Mouse (Mus musculus): ENCODE data around the gene 2610318N02Rik.
A peak's percentile ranks its signal among the peaks of the same experiment; 100 is the strongest.

The 2610318N02Rik gene

DNA sequence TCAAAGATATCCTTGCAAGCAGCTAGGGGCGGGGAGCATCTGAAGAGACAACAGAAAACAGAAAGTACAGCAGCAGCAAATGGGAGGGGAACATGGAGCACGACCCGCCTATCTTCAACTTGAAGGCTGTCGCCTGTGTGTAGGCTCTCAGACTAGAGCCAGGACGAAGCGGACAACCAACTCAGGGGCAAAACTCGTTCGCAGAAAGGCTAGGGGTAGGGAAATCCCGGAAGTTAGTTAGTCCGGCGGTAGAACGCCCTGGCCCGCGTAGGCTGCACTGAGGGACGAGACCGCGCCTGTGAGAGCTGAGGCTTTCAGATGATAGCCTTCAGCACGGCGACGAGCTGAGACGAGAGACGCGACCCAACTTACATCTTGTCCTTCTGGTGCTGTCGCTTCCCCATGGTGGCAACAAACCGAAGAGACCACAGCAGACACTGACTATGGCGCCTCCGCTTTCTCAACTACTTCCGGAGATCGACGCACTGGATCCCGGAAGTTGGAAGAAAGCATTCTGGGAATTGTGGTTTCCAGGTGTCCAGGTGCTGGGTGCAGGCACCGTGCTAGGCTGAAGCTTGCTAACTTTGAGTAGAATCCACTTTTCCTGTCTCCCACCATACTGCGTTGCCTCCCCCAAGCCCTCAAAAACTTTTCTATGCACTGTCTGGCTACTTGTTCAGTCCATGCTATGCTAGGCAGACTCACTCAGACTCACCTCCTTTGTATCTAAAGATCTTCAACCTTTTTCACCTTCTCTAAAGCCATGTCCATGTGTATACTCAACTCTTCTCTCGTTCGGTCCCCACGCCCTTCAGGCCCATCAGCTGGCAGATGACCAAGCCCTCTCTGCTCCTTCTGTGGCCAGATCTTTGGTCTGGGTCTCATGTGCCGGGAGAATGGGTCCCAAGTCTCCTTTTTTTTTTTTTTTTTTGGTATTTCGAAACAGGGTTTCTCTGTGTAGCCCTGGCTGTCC is 13.9 kb downstream of the 2610318N02Rik start, which contains the start of gene Ppil2:
Gene Ppil2, minus strand, starts transcription at position 487 of the 973 bp plus-strand sequence.
- DNase-seq, result peak; percentile 72 to 81

DNA sequence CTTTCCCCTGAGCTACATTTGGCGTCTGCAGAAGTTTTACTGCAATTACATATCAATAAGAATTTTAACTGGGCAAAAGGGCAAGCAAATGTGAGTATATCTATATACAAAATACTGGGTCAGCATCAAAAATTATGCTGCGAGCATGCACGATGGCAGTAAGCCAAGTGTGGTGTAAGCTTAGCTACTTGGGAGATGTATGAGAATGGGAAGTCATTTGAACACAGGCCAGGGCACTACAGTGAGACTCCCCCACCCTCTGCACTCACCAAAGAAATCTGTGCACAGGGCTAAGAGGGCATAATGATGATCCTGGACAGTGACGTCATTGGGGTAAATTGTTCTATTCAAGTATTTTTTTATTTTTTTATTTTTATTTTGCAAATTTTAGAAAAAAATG is 20.4 kb downstream of the 2610318N02Rik start:
- DNase-seq, result no peak

DNA sequence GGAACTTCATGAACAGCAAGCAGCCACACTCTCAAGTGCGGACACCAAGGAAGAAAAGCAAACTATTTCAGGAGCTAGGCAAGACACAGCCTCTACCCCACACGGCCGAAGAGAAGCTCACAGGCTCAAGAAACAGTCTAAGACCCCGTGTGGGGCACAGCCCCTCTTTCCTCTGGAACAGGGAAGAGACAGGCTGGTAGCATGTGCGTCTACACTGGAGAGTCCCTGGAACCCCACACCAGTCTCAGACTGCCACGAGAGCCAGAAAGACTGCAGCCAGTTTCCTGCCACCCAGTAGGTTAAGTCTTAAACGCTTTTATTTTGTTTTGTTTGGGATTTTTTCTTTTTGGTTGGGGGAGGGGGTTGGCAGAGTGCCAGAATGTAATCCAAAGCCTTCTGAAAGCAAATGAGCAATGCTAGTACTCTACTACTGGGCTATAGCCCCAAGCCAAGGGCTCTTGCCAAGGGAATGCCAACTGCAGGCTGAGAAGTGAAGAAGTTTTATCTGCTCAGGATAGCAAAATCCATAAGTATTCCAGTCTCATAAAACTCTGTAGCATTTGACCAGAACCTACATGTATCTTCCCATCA is 22.2 kb downstream of the 2610318N02Rik start:
- DNase-seq, result no peak

- peak in 1 of 2 experiments; percentile 15 for DNase-seq
These were observed 28.0 kb downstream of the 2610318N02Rik start for GRCm38 (mm10) chr16:17096938-17097337.

DNA sequence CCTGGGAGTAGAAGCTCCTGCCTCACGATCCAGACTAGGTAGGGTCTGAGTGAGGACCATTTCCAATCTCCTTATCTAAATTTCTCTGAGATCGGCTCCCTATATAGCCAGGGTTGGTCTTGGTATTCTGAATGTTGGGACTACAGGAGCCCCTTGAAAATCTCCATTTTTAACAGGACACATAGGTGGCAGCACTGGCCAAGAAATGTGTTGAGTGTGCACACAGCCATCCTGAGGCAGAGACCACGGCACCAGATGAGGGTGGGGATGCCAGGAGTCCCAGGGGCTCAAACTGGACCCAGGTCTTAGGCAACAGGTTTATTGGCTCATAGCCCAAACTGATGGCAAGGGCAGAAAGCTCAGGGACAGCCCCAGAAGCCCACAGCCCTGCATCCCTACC is 36.6 kb downstream of the 2610318N02Rik start:
- DNase-seq, result peak in 1 of 2 experiments; percentile 28

DNA sequence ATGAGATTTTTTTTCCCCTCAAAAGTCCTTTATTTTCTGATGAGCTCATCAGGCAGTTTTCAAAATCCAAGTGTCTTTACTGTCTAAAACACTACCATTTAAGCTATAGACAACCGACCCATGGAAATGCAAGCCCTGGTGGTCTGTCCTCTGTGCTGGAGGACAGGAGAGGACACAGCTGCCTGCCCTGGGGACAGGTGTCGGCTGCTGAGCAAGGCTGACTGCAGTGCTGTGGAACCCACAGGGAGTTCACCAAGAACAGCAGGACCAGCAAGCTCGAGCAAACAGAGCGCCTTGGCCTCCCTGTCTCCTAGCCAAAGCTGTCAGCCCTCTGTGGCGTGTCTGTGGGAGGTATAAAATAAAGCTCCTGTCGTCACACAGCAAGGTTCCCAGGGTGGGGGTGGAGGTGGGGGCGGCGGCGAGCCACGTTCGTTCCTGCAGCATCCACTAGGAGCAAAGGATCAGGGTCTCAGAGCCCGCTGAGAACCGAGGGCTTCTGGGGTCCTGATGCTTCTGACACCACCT is 38.2 kb downstream of the 2610318N02Rik start:
- DNase-seq, result peak in 1 of 2 experiments; percentile 30

DNA sequence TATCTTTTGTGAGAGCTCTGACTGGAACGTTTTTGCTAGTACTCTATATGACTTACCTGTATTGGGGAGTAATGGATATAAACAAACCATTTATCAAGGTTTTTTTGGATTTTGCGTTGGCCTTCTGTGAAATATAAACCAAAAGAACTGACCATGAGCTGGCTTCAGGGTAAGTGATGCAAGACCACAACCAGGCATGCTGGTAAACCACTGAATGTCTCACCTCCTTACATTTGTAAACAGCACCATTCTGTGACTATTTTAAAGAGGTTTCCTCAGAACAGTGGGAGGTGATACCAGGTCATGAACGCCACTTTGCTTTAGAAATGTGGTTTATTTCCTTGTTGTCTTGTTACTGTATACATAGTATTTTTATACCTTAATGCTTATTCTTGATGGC is 38.7 kb downstream of the 2610318N02Rik start:
- no peak for DNase-seq

GRCm38 (mm10) chr16:17085636-17086035 is 39.3 kb downstream of the 2610318N02Rik start:
- DNase-seq, result no peak

GRCm38 (mm10) chr16:17082121-17082792 is 42.7 kb downstream of the 2610318N02Rik start:
- DNase-seq, result peak in 1 of 2 experiments; percentile 33

DNA sequence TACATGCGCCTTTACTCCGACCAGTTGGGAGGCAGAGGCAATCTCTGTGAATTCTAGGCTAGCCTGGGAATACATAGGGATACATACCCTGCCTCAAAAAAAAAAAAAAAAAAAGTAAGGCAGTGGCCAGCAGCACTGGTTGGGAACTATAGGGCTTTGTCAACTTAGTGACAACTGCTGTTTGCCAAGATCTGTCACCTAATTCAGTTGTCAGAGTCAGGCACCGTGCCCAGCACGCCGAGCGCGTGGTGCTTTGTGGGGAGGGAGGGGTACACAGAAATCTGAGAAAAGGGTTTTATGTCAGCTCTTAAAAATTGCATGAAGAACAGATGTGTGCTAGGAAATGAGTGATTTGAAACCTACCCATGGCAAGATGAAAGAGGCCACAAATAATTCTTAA is 46.9 kb downstream of the 2610318N02Rik start:
- DNase-seq, result no peak

- DNase-seq, result no peak
These were observed 48.1 kb downstream of the 2610318N02Rik start for GRCm38 (mm10) chr16:17076869-17077268.

DNA sequence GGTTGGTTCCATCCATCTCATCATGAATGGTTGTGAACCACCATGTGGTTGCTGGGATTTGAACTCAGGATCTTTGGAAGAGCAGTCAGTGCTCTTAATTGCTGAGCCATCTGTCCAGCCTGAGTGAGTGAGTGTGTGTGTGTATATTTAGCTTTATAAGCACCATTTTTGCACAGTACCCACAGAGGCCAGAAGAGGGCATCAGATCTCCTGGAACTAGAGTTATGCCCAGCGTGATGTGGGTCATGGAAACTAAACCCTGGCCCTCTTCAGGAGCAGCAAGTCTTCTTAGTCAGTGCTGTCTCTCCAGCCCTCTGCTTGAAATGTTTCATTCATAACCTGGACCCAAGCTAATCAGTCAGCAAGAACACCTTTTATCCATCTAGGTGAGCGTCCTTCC is 48.7 kb downstream of the 2610318N02Rik start:
- no peak for DNase-seq

DNA sequence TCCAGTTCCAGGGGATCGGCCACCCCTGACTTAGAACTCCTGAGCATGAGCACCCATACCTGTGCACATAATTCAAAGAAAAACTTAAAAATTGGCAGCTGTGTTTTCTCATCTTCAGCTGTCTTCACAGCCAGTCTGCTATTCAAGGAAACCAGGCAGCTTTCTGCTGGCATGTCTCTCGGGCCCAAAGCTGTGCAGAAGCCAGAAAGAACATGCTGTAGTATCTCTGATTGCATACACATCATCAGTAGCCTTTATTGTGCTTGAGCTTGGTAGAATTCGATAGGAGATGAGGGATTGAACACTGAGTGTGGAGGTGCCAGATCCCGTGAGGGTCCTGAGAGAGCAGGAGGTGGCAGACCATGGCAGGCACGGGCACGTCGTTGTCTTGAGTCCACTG is 52.0 kb downstream of the 2610318N02Rik start:
- DNase-seq, result no peak

- DNase-seq, result no peak
These were observed 54.3 kb downstream of the 2610318N02Rik start for GRCm38 (mm10) chr16:17070716-17071115.

DNA sequence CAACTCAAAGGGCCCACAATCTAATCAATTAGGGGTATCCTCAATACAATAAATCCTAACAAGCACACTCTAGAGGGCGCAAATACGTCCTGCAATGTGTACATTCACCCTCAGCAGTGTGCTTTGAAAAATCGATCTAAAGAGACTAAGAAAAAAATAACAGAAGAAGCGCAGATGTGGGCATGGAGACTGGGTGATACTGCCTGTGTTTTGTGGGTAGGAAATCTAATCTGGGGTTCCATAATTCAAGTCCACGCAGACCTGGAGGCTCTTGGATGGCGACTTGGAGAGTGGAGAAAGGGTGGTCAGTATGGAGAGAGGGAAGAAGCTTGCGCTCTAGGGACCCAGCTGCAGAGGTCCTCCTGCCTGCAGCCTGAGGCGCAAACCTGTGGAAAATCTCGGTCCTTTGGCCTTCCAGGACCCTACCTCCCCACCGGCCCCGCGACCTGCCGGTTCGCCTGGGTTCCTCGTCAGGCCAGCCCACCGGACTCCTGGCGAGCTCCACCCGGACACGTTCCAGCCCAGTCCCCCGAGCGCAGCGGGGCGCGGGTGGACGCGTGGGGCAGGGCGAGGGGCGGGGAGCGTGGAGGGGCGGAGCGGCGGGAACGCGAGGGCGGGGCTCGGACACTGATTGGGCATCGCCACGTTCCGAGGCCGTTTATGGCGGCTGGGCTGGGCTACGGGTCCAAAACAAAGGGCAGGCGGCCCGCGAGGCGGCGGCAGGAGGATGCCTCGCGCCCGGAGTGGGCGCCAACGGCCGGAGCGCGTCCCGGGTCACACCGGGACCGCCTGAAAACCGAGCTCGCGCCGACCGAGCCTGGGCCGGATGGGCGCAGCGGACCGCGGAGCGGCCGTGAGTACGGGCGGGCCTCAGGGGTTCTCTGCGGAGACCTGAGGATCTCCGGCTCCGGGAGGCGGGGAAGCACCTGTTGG is 55.2 kb downstream of the 2610318N02Rik start, which contains the start of gene Ypel1:
Gene Ypel1, plus strand, starts transcription at position 186 of the 933 bp plus-strand sequence.
- peak; percentile 91 to 93 for DNase-seq

GRCm38 (mm10) chr16:17067552-17067951 is 57.4 kb downstream of the 2610318N02Rik start:
- no peak for DNase-seq
